Mouse (Mus musculus): Measurements from ENCODE around the gene Itgb4.

GRCm38 (mm10) chr11:116028177-116028865, 53.8 kb downstream of the Itgb4 start:
- TF ChIP-seq CTCF (IDR thresholded peaks at IDR 0.05) (no peak), EP300 (IDR thresholded peaks at IDR 0.05; ENCODE audit: insufficient read depth, low read depth, low read length) (no peak)
